23 mouse cellular contexts compared by ENCODE assay signal in genomic region chr19:11516845-11517244, GRCm38 (mm10). TPM values are rescaled to one million over a fixed set of nuclear protein-coding genes. Genes with fewer than 3 reads are reported as not detected.
DNase-seq lines count a peak whose midpoint lies in the region; ATAC-seq and TF ChIP-seq lines count a peak whose summit lies in the region.
"Had no signal": no experiment of that assay in that cellular context is flagged by ENCODE, and none has a peak within 500 bp of the region (broad histone marks: within the 10 kb centered on the region; RNA-seq: fewer than 3 reads in every experiment).

No protein-coding gene starts in this region.

- no peak overlapping the region for H3K4me2 ChIP-seq in forebrain, embryonic 12.5 days
- no peak overlapping the region for H3K4me2 ChIP-seq in forebrain, embryonic 11.5 days (ENCODE audit: low read depth, low read length, severe bottlenecking)
- H3K4me2 ChIP-seq: embryonic facial prominence, embryonic 15.5 days; forebrain, embryonic 13.5 days; neural tube, embryonic 15.5 days had no signal

- H3K4me3 ChIP-seq in spleen, adult 2 months (ENCODE audit: extremely low read depth, insufficient read depth, insufficient read length) = peak overlapping the region; percentile 47
- H3K4me3 ChIP-seq in forebrain, embryonic 12.5 days (replicated peaks) = no peak overlapping the region
- H3K4me3 ChIP-seq in forebrain, embryonic 11.5 days (ENCODE audit: low read depth, low read length) = no peak overlapping the region
- H3K4me3 ChIP-seq: embryonic facial prominence, embryonic 15.5 days; forebrain, embryonic 13.5 days; midbrain, embryonic 10.5 days; neural tube, embryonic 15.5 days had no signal

- 35% methylated on average over 4 of the region's 4 CpGs for WGBS in spleen, adult 2 months
- 80% methylated on average over 4 of the region's 4 CpGs for WGBS in forebrain, embryonic 12.5 days
- WGBS in forebrain, embryonic 11.5 days = 81% methylated on average over 4 of the region's 4 CpGs

- no peaks in the 10 kb centered on the region for H3K9me3 ChIP-seq in forebrain, embryonic 12.5 days
- H3K9me3 ChIP-seq in forebrain, embryonic 11.5 days (ENCODE audit: control insufficient read depth, low read length) = no peaks in the 10 kb centered on the region
- H3K9me3 ChIP-seq: embryonic facial prominence, embryonic 15.5 days; forebrain, embryonic 13.5 days; midbrain, embryonic 10.5 days; neural tube, embryonic 15.5 days had no signal

- TF ChIP-seq CTCF in spleen, adult 2 months (IDR thresholded peaks at IDR 0.05; ENCODE audit: extremely low read depth, insufficient read depth, insufficient read length, insufficient replicate concordance) = no peak

- ATAC-seq in activated CD4-positive, CD25-positive, alpha-beta regulatory T cell, adult 4 months = peak; percentile 60
- peak; percentile 23; the same call in 1 of the 2 replicates for ATAC-seq in neutrophil, adult 5-6 weeks (ENCODE audit: extremely low read depth, insufficient number of reproducible peaks, low FRiP score, poor library complexity, severe bottlenecking)
- ATAC-seq in forebrain, embryonic 12.5 days (ENCODE audit: low FRiP score) = no peak
- ATAC-seq in forebrain, embryonic 11.5 days (replicated peaks; ENCODE audit: low FRiP score) = no peak
- ATAC-seq: forebrain, embryonic 13.5 days had no signal

- peaks cover 12% of the 10 kb centered on the region; the same call in 1 of the 2 replicates for H3K4me1 ChIP-seq in spleen, adult 2 months (ENCODE audit: control insufficient read depth, insufficient read depth, insufficient read length)
- no peaks in the 10 kb centered on the region for H3K4me1 ChIP-seq in forebrain, embryonic 12.5 days
- no peaks in the 10 kb centered on the region for H3K4me1 ChIP-seq in forebrain, embryonic 11.5 days (replicated peaks; ENCODE audit: control insufficient read depth, insufficient read depth, low read length)
- H3K4me1 ChIP-seq: embryonic facial prominence, embryonic 15.5 days; forebrain, embryonic 13.5 days; midbrain, embryonic 10.5 days; neural tube, embryonic 15.5 days had no signal

- H3K27me3 ChIP-seq in spleen, adult 2 months (ENCODE audit: control insufficient read depth, insufficient read depth, low read length) = no peaks in the 10 kb centered on the region
- no peaks in the 10 kb centered on the region for H3K27me3 ChIP-seq in forebrain, embryonic 12.5 days
- H3K27me3 ChIP-seq in forebrain, embryonic 11.5 days (ENCODE audit: control insufficient read depth, insufficient read depth, low read length) = no peaks in the 10 kb centered on the region
- H3K27me3 ChIP-seq: embryonic facial prominence, embryonic 15.5 days; forebrain, embryonic 13.5 days; neural tube, embryonic 15.5 days had no signal

- peak overlapping the region; percentile 82; the same call in 1 of the 2 replicates for H3K27ac ChIP-seq in spleen, adult 2 months (ENCODE audit: insufficient read depth, low read length)
- H3K27ac ChIP-seq in forebrain, embryonic 12.5 days = no peak overlapping the region
- no peak overlapping the region for H3K27ac ChIP-seq in forebrain, embryonic 11.5 days (ENCODE audit: low read depth, low read length)
- H3K27ac ChIP-seq: embryonic facial prominence, embryonic 15.5 days; forebrain, embryonic 13.5 days; midbrain, embryonic 10.5 days; neural tube, embryonic 15.5 days had no signal

- TF ChIP-seq POLR2A in spleen, adult 2 months (IDR thresholded peaks at IDR 0.05; ENCODE audit: low read depth, low read length) = no peak

- no peak overlapping the region for H3K9ac ChIP-seq in forebrain, embryonic 12.5 days
- H3K9ac ChIP-seq in forebrain, embryonic 11.5 days (ENCODE audit: low read length) = no peak overlapping the region
- H3K9ac ChIP-seq: embryonic facial prominence, embryonic 15.5 days; forebrain, embryonic 13.5 days; neural tube, embryonic 15.5 days had no signal

- DNase-seq in spleen, adult 2 months (ENCODE audit: low read depth in 1 of 2, low spot score in 2 of 2) = peak; percentile 48 to 57
- DNase-seq in spleen, adult 12 weeks (ENCODE audit: low spot score) = no peak
- DNase-seq in thymus, postnatal 36 days = peak; percentile 59 to 67
- DNase-seq in embryo, embryonic 11 days = no peak
- DNase-seq in forebrain, embryonic 11.5 days (ENCODE audit: low spot score) = no peak
- DNase-seq: adrenal gland, postnatal 25 days; cerebellum, adult 9-11 months; kidney, adult 9 months; lung, postnatal 14 days had no signal

- peaks cover under 1% of the 10 kb centered on the region for H3K36me3 ChIP-seq in spleen, adult 2 months (ENCODE audit: control insufficient read depth, insufficient read depth, low read length)
- H3K36me3 ChIP-seq in forebrain, embryonic 12.5 days (replicated peaks) = no peaks in the 10 kb centered on the region
- no peaks in the 10 kb centered on the region for H3K36me3 ChIP-seq in forebrain, embryonic 11.5 days (ENCODE audit: control insufficient read depth, insufficient read depth, low read length)
- H3K36me3 ChIP-seq: embryonic facial prominence, embryonic 15.5 days; midbrain, embryonic 10.5 days; neural tube, embryonic 15.5 days had no signal

RNA-seq across cellular contexts. Expression of gene Ms4a6b, which starts 0.5 kb away (rescaled TPM):
- 27.9 and 34.8 TPM in 2 replicates for polyA plus RNA-seq in spleen, adult 2 months (2012; rRNA removed)
- polyA plus RNA-seq in activated CD4-positive, CD25-positive, alpha-beta regulatory T cell, adult 4 months (2017; shearing (Covaris generic)) = 1,000 to 10,000 TPM; 1,243 to 1,295 TPM
- total RNA-seq in neutrophil, adult 5-6 weeks (2017) = 108 and 112 TPM in 2 replicates
- polyA plus RNA-seq in forebrain, embryonic 12.5 days (2016; fragmentation: Nextera tagmentation; extraction: Ambion mirVana) = 1.6 and 2.1 TPM in 2 replicates
- 2.2 and 2.6 TPM in 2 replicates for polyA plus RNA-seq in forebrain, embryonic 11.5 days (2014; fragmentation: Nextera tagmentation; extraction: Ambion mirVana)
- total RNA-seq: MEL had no signal
- polyA plus RNA-seq: C2C12 had no signal

RNA-seq across cellular contexts. Expression of gene Ms4a4d, which starts 19.8 kb away (rescaled TPM):
- polyA plus RNA-seq in spleen, adult 2 months (2012; rRNA removed) = 8.6 and 10.2 TPM in 2 replicates
- 1 to 10 TPM; 4.1 to 4.9 TPM for polyA plus RNA-seq in activated CD4-positive, CD25-positive, alpha-beta regulatory T cell, adult 4 months (2017; shearing (Covaris generic))
- 0.58 TPM in 1 of 2 replicates, not detected in the other for total RNA-seq in neutrophil, adult 5-6 weeks (2017)
- polyA plus RNA-seq in forebrain, embryonic 12.5 days (2016; fragmentation: Nextera tagmentation; extraction: Ambion mirVana) = not detected in 2 replicates
- polyA plus RNA-seq in forebrain, embryonic 11.5 days (2014; fragmentation: Nextera tagmentation; extraction: Ambion mirVana) = 0.24 and 0.29 TPM in 2 replicates
- total RNA-seq: layer of hippocampus, postnatal 14 days; left cerebral cortex, postnatal 14 days; MEL; monocyte, adult 5-6 weeks had no signal
- polyA plus RNA-seq: C2C12; forebrain, embryonic 13.5 days; neural tube, embryonic 15.5 days had no signal

RNA-seq across cellular contexts. Expression of gene Gm8369, which starts 31.1 kb away (rescaled TPM):
- 35.9 and 38.1 TPM in 2 replicates for polyA plus RNA-seq in spleen, adult 2 months (2012; rRNA removed)
- 100 to 1,000 TPM; 497 to 564 TPM for polyA plus RNA-seq in activated CD4-positive, CD25-positive, alpha-beta regulatory T cell, adult 4 months (2017; shearing (Covaris generic))
- total RNA-seq in neutrophil, adult 5-6 weeks (2017) = 335 and 348 TPM in 2 replicates
- not detected in 2 replicates for polyA plus RNA-seq in forebrain, embryonic 12.5 days (2016; fragmentation: Nextera tagmentation; extraction: Ambion mirVana)
- not detected in 2 replicates for polyA plus RNA-seq in forebrain, embryonic 11.5 days (2014; fragmentation: Nextera tagmentation; extraction: Ambion mirVana)
- total RNA-seq: MEL had no signal
- polyA plus RNA-seq: C2C12; forebrain, embryonic 13.5 days; heart, embryonic 14.5 days; intestine, embryonic 14.5 days; midbrain, embryonic 10.5 days; neural tube, embryonic 15.5 days had no signal

RNA-seq across cellular contexts. Expression of gene Ms4a6c, which starts 47.7 kb away (rescaled TPM):
- 8.9 and 12.2 TPM in 2 replicates for polyA plus RNA-seq in spleen, adult 2 months (2012; rRNA removed)
- polyA plus RNA-seq in activated CD4-positive, CD25-positive, alpha-beta regulatory T cell, adult 4 months (2017; shearing (Covaris generic)) = 10 to 100 TPM; 12.5 to 13.3 TPM
- 34.3 and 38.1 TPM in 2 replicates for total RNA-seq in neutrophil, adult 5-6 weeks (2017)
- 1.6 and 1.8 TPM in 2 replicates for polyA plus RNA-seq in forebrain, embryonic 12.5 days (2016; fragmentation: Nextera tagmentation; extraction: Ambion mirVana)
- 1.5 and 2.4 TPM in 2 replicates for polyA plus RNA-seq in forebrain, embryonic 11.5 days (2014; fragmentation: Nextera tagmentation; extraction: Ambion mirVana)
- total RNA-seq: MEL had no signal
- polyA plus RNA-seq: C2C12 had no signal

Comparison
In these comparisons a context has a peak if more than half of its experiments do, and no peak if none do; other contexts are left out.
1. DNase-seq: peak in spleen, adult 2 months (2 of 2) and thymus, postnatal 36 days (2 of 2); none in spleen, adult 12 weeks (single experiment), embryo, embryonic 11 days (single experiment) and forebrain, embryonic 11.5 days (single experiment).
2. ATAC-seq: peak in activated CD4-positive, CD25-positive, alpha-beta regulatory T cell, adult 4 months (single experiment) and neutrophil, adult 5-6 weeks (single experiment); none in forebrain, embryonic 12.5 days (single experiment) and forebrain, embryonic 11.5 days (single experiment).
3. RNA of gene Ms4a6b, which starts 0.5 kb away (polyA plus RNA-seq): 1,243 to 1,295 TPM in activated CD4-positive, CD25-positive, alpha-beta regulatory T cell, adult 4 months; 27.9 to 34.8 TPM in spleen, adult 2 months, 2.2 to 2.6 TPM in forebrain, embryonic 11.5 days and 1.6 to 2.1 TPM in forebrain, embryonic 12.5 days; every median in the first group is over 10 times any median in the second.
4. RNA of gene Gm8369, which starts 31.1 kb away (polyA plus RNA-seq): 497 to 564 TPM in activated CD4-positive, CD25-positive, alpha-beta regulatory T cell, adult 4 months and 35.9 to 38.1 TPM in spleen, adult 2 months; not detected in forebrain, embryonic 11.5 days and not detected in forebrain, embryonic 12.5 days; every median in the first group is over 10 times any median in the second.